1 mouse cellular context compared by ENCODE assay signal in the genomic region with DNA sequence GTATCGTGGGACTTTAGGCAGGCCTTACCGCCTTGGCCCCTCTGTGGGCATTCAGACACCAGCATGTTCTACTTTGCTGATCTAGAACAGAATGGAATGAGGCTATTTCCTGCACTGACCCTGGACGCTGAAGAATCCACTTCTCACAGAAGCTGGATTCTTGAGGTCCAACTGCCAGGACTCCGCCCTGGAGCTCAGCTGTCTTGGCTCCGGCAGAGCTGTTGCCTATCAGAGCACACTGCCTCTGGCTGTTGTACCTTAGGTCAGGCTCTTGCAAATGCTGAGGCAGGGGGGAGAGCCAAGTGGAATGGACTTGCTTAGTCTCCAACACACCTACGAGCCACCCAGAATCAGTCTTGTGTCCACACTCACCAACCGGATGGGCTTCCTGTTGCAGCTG.
TF ChIP-seq lines count a peak whose summit lies in the region.

No protein-coding gene starts in this region.

TF ChIP-seq in myocyte, 11 proteins besides CTCF, POLR2A, EP300 and RAD21 (continued from another document):
- TF ChIP-seq E2F4 (IDR thresholded peaks at IDR 0.05; ENCODE audit: insufficient read depth) (no peak), MYOD1 (IDR thresholded peaks at IDR 0.05; ENCODE audit: control insufficient read depth in 1 of 3, insufficient read length in 2 of 3, low read depth in 2 of 3) (peak in 2 of 3 experiments; percentile 53 to 67), MYOG (IDR thresholded peaks at IDR 0.05; ENCODE audit: control insufficient read depth in 1 of 3, insufficient read depth in 1 of 3, insufficient read length in 2 of 3, low read depth in 2 of 3) (peak; percentile 38 to 90 (median 57)), SRF (IDR thresholded peaks at IDR 0.05; ENCODE audit: control insufficient read depth, insufficient read length, low read depth) (no peak)
